Mouse (Mus musculus): ENCODE results near the gene Dtnbp1. TPM values are rescaled to one million over a fixed set of nuclear protein-coding genes. Genes with fewer than 3 reads are reported as not detected.

The Dtnbp1 gene
- total and polyA plus RNA-seq, 2 experiments = 32.5 to 57.4 TPM

GRCm38 (mm10) chr13:44946880-44947635, 54.9 kb downstream of the Dtnbp1 start:
- H3K4me3 ChIP-seq (ENCODE audit: insufficient read depth, low read depth, low read length) = no peak overlapping the region
- no peak overlapping the region for H3K27ac ChIP-seq (replicated peaks; ENCODE audit: insufficient read depth, low read depth, low read length)
- 0 out of 2 replicates have a peak, but pooled peaks cover 3% of the 10 kb centered on the region for H3K36me3 ChIP-seq (ENCODE audit: control insufficient read depth, insufficient read depth, low read length)
- H3K4me1 ChIP-seq (ENCODE audit: control insufficient read depth, insufficient read depth, low read length) = peaks cover 2% of the 10 kb centered on the region; the same call in 1 of the 2 replicates
- no peak for DNase-seq (ENCODE audit: extremely low read depth, low read depth, low spot score)
- no peak overlapping the region for H3K9ac ChIP-seq (ENCODE audit: low read depth, low read length)
- TF ChIP-seq CTCF (IDR thresholded peaks at IDR 0.05; ENCODE audit: low read depth, low read length) (no peak), POLR2A (IDR thresholded peaks at IDR 0.05; ENCODE audit: extremely low read depth, insufficient read depth, low read length) (no peak)
- 89% methylated on average over 8 of the region's 8 CpGs for WGBS
- no peaks in the 10 kb centered on the region for H3K27me3 ChIP-seq (ENCODE audit: control insufficient read depth, insufficient read depth, low read length)
- H3K79me2 ChIP-seq (ENCODE audit: control insufficient read depth, insufficient read depth, low read length) = peaks cover 4% of the 10 kb centered on the region; the same call in 1 of the 2 replicates

GRCm38 (mm10) chr13:44943618-44944017, 58.3 kb downstream of the Dtnbp1 start:
- H3K4me1 ChIP-seq (ENCODE audit: control insufficient read depth, insufficient read depth, low read length) = no peaks in the 10 kb centered on the region; the same call in 1 of the 2 replicates
- TF ChIP-seq POLR2A (IDR thresholded peaks at IDR 0.05; ENCODE audit: extremely low read depth, insufficient read depth, low read length) (no peak), CTCF (IDR thresholded peaks at IDR 0.05; ENCODE audit: low read depth, low read length) (no peak)
- 97% methylated on average over 2 of the region's 2 CpGs for WGBS
- H3K79me2 ChIP-seq (ENCODE audit: control insufficient read depth, insufficient read depth, low read length) = peaks cover 8% of the 10 kb centered on the region
- H3K27ac ChIP-seq (replicated peaks; ENCODE audit: insufficient read depth, low read depth, low read length) = no peak overlapping the region
- 0 out of 2 replicates have a peak, but pooled peaks cover 3% of the 10 kb centered on the region for H3K36me3 ChIP-seq (ENCODE audit: control insufficient read depth, insufficient read depth, low read length)
- no peak for DNase-seq (ENCODE audit: extremely low read depth, low read depth, low spot score)
- no peak overlapping the region for H3K9ac ChIP-seq (ENCODE audit: low read depth, low read length)
- H3K4me3 ChIP-seq (ENCODE audit: insufficient read depth, low read depth, low read length) = no peak overlapping the region
- no peaks in the 10 kb centered on the region for H3K27me3 ChIP-seq (ENCODE audit: control insufficient read depth, insufficient read depth, low read length)

GRCm38 (mm10) chr13:44939326-44940035, 62.5 kb downstream of the Dtnbp1 start:
- no peak overlapping the region for H3K27ac ChIP-seq (replicated peaks; ENCODE audit: insufficient read depth, low read depth, low read length)
- H3K4me3 ChIP-seq (ENCODE audit: insufficient read depth, low read depth, low read length) = no peak overlapping the region
- H3K9ac ChIP-seq (ENCODE audit: low read depth, low read length) = no peak overlapping the region
- WGBS = 85% methylated on average over 8 of the region's 8 CpGs
- DNase-seq (ENCODE audit: extremely low read depth, low read depth, low spot score) = no peak
- H3K36me3 ChIP-seq (ENCODE audit: control insufficient read depth, insufficient read depth, low read length) = 0 out of 2 replicates have a peak, but pooled peaks cover 1% of the 10 kb centered on the region
- no peak for TF ChIP-seq POLR2A (IDR thresholded peaks at IDR 0.05; ENCODE audit: extremely low read depth, insufficient read depth, low read length)
- no peak for TF ChIP-seq CTCF (IDR thresholded peaks at IDR 0.05; ENCODE audit: low read depth, low read length)
- peaks cover 8% of the 10 kb centered on the region for H3K79me2 ChIP-seq (ENCODE audit: control insufficient read depth, insufficient read depth, low read length)
- no peaks in the 10 kb centered on the region for H3K4me1 ChIP-seq (ENCODE audit: control insufficient read depth, insufficient read depth, low read length)
- H3K27me3 ChIP-seq (ENCODE audit: control insufficient read depth, insufficient read depth, low read length) = no peaks in the 10 kb centered on the region

GRCm38 (mm10) chr13:44937681-44938080, 64.3 kb downstream of the Dtnbp1 start:
- TF ChIP-seq CTCF (IDR thresholded peaks at IDR 0.05; ENCODE audit: low read depth, low read length) (no peak), POLR2A (IDR thresholded peaks at IDR 0.05; ENCODE audit: extremely low read depth, insufficient read depth, low read length) (no peak)

DNA sequence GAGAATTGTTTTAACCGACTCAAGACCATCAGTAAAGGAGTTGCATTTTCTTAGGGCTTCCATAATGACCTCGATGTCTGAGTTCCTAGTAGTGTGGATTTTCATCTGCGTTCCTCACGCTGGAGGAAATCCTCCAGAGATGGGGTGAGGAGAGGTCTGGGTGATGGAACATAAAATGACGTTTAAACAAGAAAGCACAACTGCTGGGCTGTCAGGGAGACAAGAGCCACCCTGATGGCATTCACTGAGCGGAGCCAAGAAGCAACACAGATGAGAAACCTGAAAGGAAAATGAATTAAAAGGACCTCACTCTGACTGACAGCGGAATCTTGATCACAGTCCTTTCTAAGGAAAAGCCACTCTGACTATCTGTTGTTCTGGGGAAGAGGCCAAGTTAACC, 68.4 kb downstream of the Dtnbp1 start:
- TF ChIP-seq CTCF (IDR thresholded peaks at IDR 0.05; ENCODE audit: low read depth, low read length) (no peak), POLR2A (IDR thresholded peaks at IDR 0.05; ENCODE audit: extremely low read depth, insufficient read depth, low read length) (no peak)
- DNase-seq (ENCODE audit: extremely low read depth, low read depth, low spot score) = no peak
- H3K4me1 ChIP-seq (ENCODE audit: control insufficient read depth, insufficient read depth, low read length) = no peaks in the 10 kb centered on the region
- 82% methylated on average over 7 of the region's 7 CpGs for WGBS
- no peaks in the 10 kb centered on the region for H3K27me3 ChIP-seq (ENCODE audit: control insufficient read depth, insufficient read depth, low read length)
- no peak overlapping the region for H3K27ac ChIP-seq (replicated peaks; ENCODE audit: insufficient read depth, low read depth, low read length)
- peaks cover 4% of the 10 kb centered on the region; the same call in 1 of the 2 replicates for H3K36me3 ChIP-seq (ENCODE audit: control insufficient read depth, insufficient read depth, low read length)
- no peaks in the 10 kb centered on the region; the same call in 1 of the 2 replicates for H3K79me2 ChIP-seq (ENCODE audit: control insufficient read depth, insufficient read depth, low read length)
- H3K4me3 ChIP-seq (ENCODE audit: insufficient read depth, low read depth, low read length) = no peak overlapping the region
- H3K9ac ChIP-seq (ENCODE audit: low read depth, low read length) = no peak overlapping the region

More at GRCm38 (mm10) chr13:44937681-44938080, 64.3 kb downstream of the Dtnbp1 start:
- Histone ChIP-seq H3K9ac (ENCODE audit: low read depth, low read length) (no peak overlapping the region), H3K27me3 (ENCODE audit: control insufficient read depth, insufficient read depth, low read length) (no peaks in the 10 kb centered on the region), H3K4me1 (ENCODE audit: control insufficient read depth, insufficient read depth, low read length) (no peaks in the 10 kb centered on the region), H3K4me3 (ENCODE audit: insufficient read depth, low read depth, low read length) (no peak overlapping the region), H3K79me2 (ENCODE audit: control insufficient read depth, insufficient read depth, low read length) (peaks cover 4% of the 10 kb centered on the region), H3K36me3 (ENCODE audit: control insufficient read depth, insufficient read depth, low read length) (no peaks in the 10 kb centered on the region), H3K27ac (replicated peaks; ENCODE audit: insufficient read depth, low read depth, low read length) (no peak overlapping the region)
- no peak for DNase-seq (ENCODE audit: extremely low read depth, low read depth, low spot score)
- WGBS = 76% methylated on average over 3 of the region's 3 CpGs

Measured in liver, adult 2 months (tissue).